Mouse (Mus musculus) sigmoid colon, adult 10 weeks (tissue): Measurements from ENCODE around the gene Olfr583. TPM values are rescaled to one million over a fixed set of nuclear protein-coding genes. Genes with fewer than 3 reads are reported as not detected.

Experiments used
- polyA plus RNA-seq: library from polyadenylated mRNA; stranded (reverse); fragments of 350-450 nt; fragmentation: Illumina TruSeq; extraction: RNeasy Lipid Tissue Mini Kit (QIAGEN cat#74804); gene quantifications from one replicate; pipeline ENCODE4 v1.2.3, GENCODE M21; 2014; ENCODE audit warnings: low read depth, low replicate concordance

The Olfr583 gene
- not detected for polyA plus RNA-seq

DNA sequence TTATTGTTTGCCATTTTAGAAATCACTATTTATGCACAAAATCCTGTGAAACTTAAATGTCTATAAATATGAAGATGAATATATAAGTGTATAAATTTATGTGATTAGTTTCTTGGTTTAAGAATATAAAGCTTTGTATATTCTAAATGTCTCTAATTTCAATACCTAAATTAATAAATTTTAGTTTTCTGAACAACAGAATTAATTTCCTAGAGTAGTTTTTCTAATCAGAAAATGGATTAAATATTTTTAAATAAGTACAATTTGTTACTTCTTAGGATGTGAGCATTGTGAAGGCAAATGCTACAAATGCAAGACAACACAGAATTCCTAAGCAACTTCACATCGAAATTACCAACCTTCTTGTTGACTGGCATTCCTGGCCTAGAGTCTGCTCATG, at the start of gene Olfr583:
TSS of gene Olfr583 (plus strand) at position 301 of the 400 bp plus-strand sequence.

GRCm38 (mm10) chr7:103037724-103038123, 13.4 kb upstream of the Olfr583 start, which contains the start of gene Olfr582:
TSS of gene Olfr582 (plus strand) at chr7:103038024.

GRCm38 (mm10) chr7:103081585-103081984, 30.5 kb downstream of the Olfr583 start, which contains the start of gene Olfr584:
TSS of gene Olfr584 (plus strand) at chr7:103081885.

GRCm38 (mm10) chr7:103097420-103097819, 46.3 kb downstream of the Olfr583 start, which contains the start of gene Olfr585:
TSS of gene Olfr585 (plus strand) at chr7:103097720.

Other genes with a start within 250 kb of the Olfr583 start
- not detected for gene Olfr564, start 247.8 kb upstream of the Olfr583 start, polyA plus RNA-seq
- gene Olfr566, start 192.5 kb upstream of the Olfr583 start, polyA plus RNA-seq: not detected
- gene Olfr568, start 174.2 kb upstream of the Olfr583 start, polyA plus RNA-seq: not detected
- gene Olfr569, start 160.4 kb upstream of the Olfr583 start, polyA plus RNA-seq: not detected
- gene Olfr570, start 156.7 kb upstream of the Olfr583 start, polyA plus RNA-seq: not detected
- not detected for gene Olfr571, start 133.8 kb upstream of the Olfr583 start, polyA plus RNA-seq
- not detected for gene Olfr572, start 126.9 kb upstream of the Olfr583 start, polyA plus RNA-seq
- not detected for gene Olfr573-ps1, start 108.7 kb upstream of the Olfr583 start, polyA plus RNA-seq
- gene Olfr574, start 102.8 kb upstream of the Olfr583 start, polyA plus RNA-seq: not detected
- gene Olfr575, start 92.5 kb upstream of the Olfr583 start, polyA plus RNA-seq: not detected
- not detected for gene Olfr576, start 88.6 kb upstream of the Olfr583 start, polyA plus RNA-seq
- gene Olfr577, start 75.4 kb upstream of the Olfr583 start, polyA plus RNA-seq: not detected
- gene Olfr578, start 62.0 kb upstream of the Olfr583 start, polyA plus RNA-seq: not detected
- gene Olfr582, start 13.3 kb upstream of the Olfr583 start, polyA plus RNA-seq: not detected
- not detected for gene Olfr584, start 30.6 kb downstream of the Olfr583 start, polyA plus RNA-seq
- gene Olfr585, start 46.4 kb downstream of the Olfr583 start, polyA plus RNA-seq: not detected
- not detected for gene Olfr586, start 74.3 kb downstream of the Olfr583 start, polyA plus RNA-seq
- not detected for gene Olfr588-ps1, start 89.6 kb downstream of the Olfr583 start, polyA plus RNA-seq
- gene Olfr589, start 105.1 kb downstream of the Olfr583 start, polyA plus RNA-seq: not detected
- gene Olfr591, start 127.0 kb downstream of the Olfr583 start, polyA plus RNA-seq: not detected
- gene Olfr592, start 133.5 kb downstream of the Olfr583 start, polyA plus RNA-seq: not detected
- not detected for gene Olfr593, start 160.6 kb downstream of the Olfr583 start, polyA plus RNA-seq
- gene Olfr594, start 165.7 kb downstream of the Olfr583 start, polyA plus RNA-seq: not detected
- not detected for gene Usp17ld, start 201.2 kb downstream of the Olfr583 start, polyA plus RNA-seq